Mouse (Mus musculus) bone marrow, adult 2 months (tissue): ENCODE results near the gene Ifitm7. TPM values are rescaled to one million over a fixed set of nuclear protein-coding genes. Genes with fewer than 3 reads are reported as not detected.

ENCODE experiments used
- H3K27ac ChIP-seq: fragments of 200-500 bp; 2 replicates; pipeline ENCODE4 v1.5.1; 2012; ENCODE audit warnings: low read depth, mild to moderate bottlenecking, control low read depth, inconsistent platforms, low read length; ENCODE audit not compliant: control insufficient read depth, poor library complexity, insufficient read depth
- H3K4me1 ChIP-seq: fragments of 200-500 bp; 2 replicates; pipeline ENCODE4 v1.6.1; 2011; ENCODE audit warnings: low read length; ENCODE audit not compliant: control insufficient read depth, insufficient read depth
- H3K4me3 ChIP-seq: fragments of 200-500 bp; replicated peaks from 2 replicates; pipeline ENCODE3; 2011; ENCODE audit warnings: mild to moderate bottlenecking, low read depth, low read length, control low read depth; ENCODE audit not compliant: control insufficient read depth
- CTCF ChIP-seq: fragments of 200-500 bp; IDR thresholded peaks from 2 replicates; pipeline ENCODE4 v1.5.1; 2011; ENCODE audit warnings: low read length, control low read depth; ENCODE audit not compliant: control insufficient read depth, insufficient read depth
- POLR2A ChIP-seq: fragments of 200-500 bp; IDR thresholded peaks from 2 replicates; pipeline ENCODE4 v1.6.1; 2011; ENCODE audit warnings: low read depth, mild to moderate bottlenecking, control low read depth, low read length, borderline replicate concordance; ENCODE audit not compliant: control insufficient read depth
- WGBS: fragments of 180-500 bp; shearing (Covaris S2); methylation state at CpG from one replicate; pipeline ENCODE4 v1.1.7; 2018; 5-methylcytosine and 5-hydroxymethylcytosine counted together
- polyA plus RNA-seq: library from polyadenylated mRNA; stranded (reverse); fragments of >200 nt; gene quantifications from 2 replicates; pipeline ENCODE4 v1.2.4, GENCODE M21; 2011; ENCODE audit warnings: low replicate concordance; ENCODE audit not compliant: missing spikeins, insufficient read depth, insufficient read length

The Ifitm7 gene
- polyA plus RNA-seq, 1 experiment = 3.8 TPM

- Histone ChIP-seq H3K4me3 (no peak overlapping the region), H3K4me1 (no peaks in the 10 kb centered on the region), H3K27ac (no peak overlapping the region)
- TF ChIP-seq CTCF (no peak), POLR2A (no peak)
- 80% methylated on average over 3 of the region's 3 CpGs for WGBS
Observed at GRCm38 (mm10) chr16:13951245-13951644, 35.4 kb downstream of the Ifitm7 start.

- WGBS = 88% methylated on average over 1 of the region's 1 CpGs
- TF ChIP-seq CTCF (no peak), POLR2A (no peak)
- Histone ChIP-seq H3K4me3 (no peak overlapping the region), H3K27ac (no peak overlapping the region), H3K4me1 (peaks cover 2% of the 10 kb centered on the region; the same call in 1 of the 2 replicates)
Observed at GRCm38 (mm10) chr16:13946306-13946705, 40.4 kb downstream of the Ifitm7 start.

GRCm38 (mm10) chr16:13945153-13945552 lies 41.5 kb downstream of the Ifitm7 start:
- no peak overlapping the region for H3K4me3 ChIP-seq
- H3K4me1 ChIP-seq = peaks cover 2% of the 10 kb centered on the region; the same call in 1 of the 2 replicates
- H3K27ac ChIP-seq = no peak overlapping the region
- no peak for TF ChIP-seq CTCF
- TF ChIP-seq POLR2A = no peak
- WGBS = 70% methylated on average over 4 of the region's 4 CpGs

- Histone ChIP-seq H3K4me1 (peaks cover 2% of the 10 kb centered on the region; the same call in 1 of the 2 replicates), H3K27ac (no peak overlapping the region), H3K4me3 (no peak overlapping the region)
- TF ChIP-seq POLR2A (no peak), CTCF (no peak)
- 72% methylated on average over 5 of the region's 5 CpGs for WGBS
Observed at GRCm38 (mm10) chr16:13944752-13945151, 41.9 kb downstream of the Ifitm7 start.

- no peak for TF ChIP-seq POLR2A
- no peak for TF ChIP-seq CTCF
- Histone ChIP-seq H3K4me3 (no peak overlapping the region), H3K27ac (no peak overlapping the region), H3K4me1 (peaks cover 2% of the 10 kb centered on the region; the same call in 1 of the 2 replicates)
- WGBS = 6% methylated on average over 4 of the region's 4 CpGs
Observed at GRCm38 (mm10) chr16:13944178-13944577, 42.5 kb downstream of the Ifitm7 start.

- 4% methylated on average over 34 of the region's 34 CpGs for WGBS
- Histone ChIP-seq H3K4me3 (no peak overlapping the region), H3K4me1 (peaks cover 2% of the 10 kb centered on the region; the same call in 1 of the 2 replicates), H3K27ac (no peak overlapping the region)
- TF ChIP-seq CTCF (no peak), POLR2A (no peak)
Observed at GRCm38 (mm10) chr16:13940847-13941395, 45.8 kb downstream of the Ifitm7 start.

GRCm38 (mm10) chr16:13940139-13940846 lies 46.4 kb downstream of the Ifitm7 start:
- TF ChIP-seq POLR2A (no peak), CTCF (no peak)
- 12% methylated on average over 28 of the region's 28 CpGs for WGBS
- no peak overlapping the region for H3K4me3 ChIP-seq

More at GRCm38 (mm10) chr16:13940139-13940846, 46.4 kb downstream of the Ifitm7 start:
- Histone ChIP-seq H3K4me1 (peaks cover 2% of the 10 kb centered on the region; the same call in 1 of the 2 replicates), H3K27ac (no peak overlapping the region)

Other genes starting within 250 kb of the Ifitm7 start
- gene Rrn3, start 206.2 kb downstream of the Ifitm7 start, polyA plus RNA-seq = 10.0 and 20.5 TPM in 2 replicates
- 25.0 and 43.3 TPM in 2 replicates for gene Ntan1, start 168.0 kb downstream of the Ifitm7 start, polyA plus RNA-seq
- 34.1 and 70.8 TPM in 2 replicates for gene Pdxdc1, start 83.8 kb downstream of the Ifitm7 start, polyA plus RNA-seq
- 2.0 and 3.7 TPM in 2 replicates for gene Mpv17l, start 83.7 kb downstream of the Ifitm7 start, polyA plus RNA-seq
- 1.6 TPM in 1 of 2 replicates, not detected in the other for gene 2900011O08Rik, start 284 bp downstream of the Ifitm7 start, polyA plus RNA-seq
- gene Nde1, start 176.4 kb upstream of the Ifitm7 start, polyA plus RNA-seq = 59.2 and 76.7 TPM in 2 replicates
- 18.8 and 31.2 TPM in 2 replicates for gene Marf1, start 176.5 kb upstream of the Ifitm7 start, polyA plus RNA-seq